Mouse (Mus musculus) forebrain, postnatal 0 days (tissue): ENCODE data around the gene Gcc2. TPM values are rescaled to one million over a fixed set of nuclear protein-coding genes. Genes with fewer than 3 reads are reported as not detected.

ENCODE experiments used
- ATAC-seq: fragments of 200-750 bp; cut with Nextera tagmentation; 2 replicates; pipeline ENCODE4 v1.8.0; 2017; ENCODE audit warnings: mild to moderate bottlenecking, moderate library complexity
- DNase-seq: peaks from one replicate; pipeline ENCODE4 v3.0.0-alpha.2; 2015
- H3K27ac ChIP-seq: fragments of 300-500 bp; sonication (generic); 2 replicates; pipeline ENCODE4 v1.5.1; 2014; ENCODE audit warnings: low read depth, mild to moderate bottlenecking, antibody characterized with exemption, low read length, moderate library complexity, mixed read lengths
- H3K27me3 ChIP-seq: fragments of 300-500 bp; sonication (generic); 2 replicates; pipeline ENCODE4 v1.6.1; 2014; ENCODE audit warnings: mild to moderate bottlenecking, low read length, mixed read lengths; ENCODE audit not compliant: insufficient read depth
- H3K36me3 ChIP-seq: fragments of 300-500 bp; sonication (generic); 2 replicates; pipeline ENCODE4 v1.6.1; 2014; ENCODE audit warnings: mild to moderate bottlenecking, moderate library complexity; ENCODE audit not compliant: insufficient read depth
- H3K4me1 ChIP-seq: fragments of 300-500 bp; sonication (generic); 2 replicates; pipeline ENCODE4 v1.6.1; 2014; ENCODE audit warnings: antibody characterized with exemption; ENCODE audit not compliant: insufficient read depth
- H3K4me2 ChIP-seq: fragments of 300-500 bp; sonication (generic); 2 replicates; pipeline ENCODE4 v1.6.1; 2014; ENCODE audit warnings: low read depth, mild to moderate bottlenecking, moderate library complexity
- H3K4me3 ChIP-seq: fragments of 300-500 bp; sonication (generic); 2 replicates; pipeline ENCODE4 v1.5.1; 2014; ENCODE audit warnings: low read depth, low read length, mixed read lengths
- H3K9ac ChIP-seq: fragments of 300-500 bp; sonication (generic); 2 replicates; pipeline ENCODE4 v1.6.1; 2014; ENCODE audit warnings: mild to moderate bottlenecking
- H3K9me3 ChIP-seq: fragments of 300-500 bp; sonication (generic); 2 replicates; pipeline ENCODE4 v1.6.1; 2016; ENCODE audit warnings: low read length
- CTCF ChIP-seq: sonication (generic); IDR thresholded peaks from 2 replicates; pipeline ENCODE4 v1.5.1; 2016; ENCODE audit warnings: antibody characterized with exemption, control low read depth, low read depth
- WGBS: fragments of 180-500 bp; shearing (Covaris S2); extraction: QIAGEN DNeasy Blood & Tissue Kit; methylation state at CpG from one replicate; pipeline ENCODE4 v1.1.7; 2014; 5-methylcytosine and 5-hydroxymethylcytosine counted together
- polyA plus RNA-seq: library from polyadenylated mRNA; unstranded; fragments of >200 nt; fragmentation: Nextera tagmentation; extraction: Ambion mirVana; gene quantifications from 2 replicates; pipeline ENCODE4 v1.2.1, GENCODE M21; 2015
- total RNA-seq: library from RNA; depleted of rRNA; stranded (reverse); fragments of >200 nt; gene quantifications from 2 replicates; pipeline ENCODE4 v1.2.3, GENCODE M21; 2014; rRNA removed

Gcc2 gene
- total and polyA plus RNA-seq, 2 experiments from 2014 or later = 36.7 to 96.5 TPM

DNA sequence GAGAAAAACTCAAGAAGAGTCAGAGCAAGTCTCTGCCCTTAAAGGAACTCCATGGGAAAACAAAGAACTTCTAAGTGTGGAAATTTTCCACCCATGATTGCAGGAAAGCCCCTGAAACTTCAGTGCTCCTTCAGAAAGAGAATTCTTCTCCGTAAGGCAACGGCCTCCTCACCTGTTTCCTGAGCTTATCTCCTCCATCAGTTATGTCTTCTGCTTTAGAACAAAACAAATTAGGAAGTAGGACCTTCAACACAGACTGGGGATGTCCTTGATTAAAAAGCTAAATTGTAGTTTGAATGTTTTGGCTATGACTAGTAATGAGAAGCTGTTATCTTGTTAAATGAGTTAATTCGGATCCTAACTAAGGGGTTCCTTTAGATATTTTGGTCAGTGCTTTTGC lies 88.3 kb downstream of the Gcc2 start:
- H3K36me3 ChIP-seq = no peaks in the 10 kb centered on the region
- H3K9ac ChIP-seq = no peak overlapping the region
- WGBS = 95% methylated on average over 3 of the region's 3 CpGs

GRCm38 (mm10) chr10:58350600-58350999 lies 95.3 kb downstream of the Gcc2 start:
- H3K36me3 ChIP-seq = no peaks in the 10 kb centered on the region
- H3K4me1 ChIP-seq = no peaks in the 10 kb centered on the region
- H3K9me3 ChIP-seq = no peaks in the 10 kb centered on the region
- H3K9ac ChIP-seq = no peak overlapping the region
- no peaks in the 10 kb centered on the region for H3K27me3 ChIP-seq
- DNase-seq (no peak), ATAC-seq (no peak)
- no peak overlapping the region for H3K4me3 ChIP-seq
- 78% methylated on average over 3 of the region's 3 CpGs for WGBS
- H3K27ac ChIP-seq = no peak overlapping the region
- TF ChIP-seq CTCF = no peak
- H3K4me2 ChIP-seq = no peak overlapping the region

More for the DNA sequence above, 88.3 kb downstream of the Gcc2 start:
- no peaks in the 10 kb centered on the region for H3K27me3 ChIP-seq
- DNase-seq = no peak
- ATAC-seq = no peak
- TF ChIP-seq CTCF = no peak
- H3K4me2 ChIP-seq = no peak overlapping the region
- H3K27ac ChIP-seq = no peak overlapping the region
- no peaks in the 10 kb centered on the region for H3K4me1 ChIP-seq
- no peaks in the 10 kb centered on the region for H3K9me3 ChIP-seq
- H3K4me3 ChIP-seq = no peak overlapping the region

DNA sequence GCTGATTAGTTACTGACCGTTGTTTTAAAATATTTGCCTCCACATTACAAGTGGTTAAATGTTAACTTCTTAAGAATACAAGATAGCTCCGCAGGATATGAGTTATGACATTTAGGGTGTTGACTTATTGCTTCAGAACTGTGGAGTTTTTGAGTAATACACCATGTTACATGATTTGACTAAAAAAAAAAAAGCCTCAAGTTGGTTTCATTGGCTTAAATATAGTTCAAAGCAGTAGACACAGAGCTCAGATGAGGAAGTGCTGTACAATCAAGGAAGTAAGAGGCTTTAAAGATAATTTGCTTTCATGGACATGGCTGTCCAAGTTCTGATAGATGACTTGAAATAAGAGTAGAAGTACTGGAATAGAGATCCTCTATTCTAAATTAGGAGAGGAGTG lies 96.4 kb downstream of the Gcc2 start:
- Histone ChIP-seq H3K4me2 (no peak overlapping the region), H3K4me1 (no peaks in the 10 kb centered on the region), H3K4me3 (no peak overlapping the region), H3K9ac (no peak overlapping the region), H3K27ac (no peak overlapping the region), H3K36me3 (no peaks in the 10 kb centered on the region), H3K9me3 (no peaks in the 10 kb centered on the region), H3K27me3 (no peaks in the 10 kb centered on the region)
- WGBS = 95% methylated on average over 2 of the region's 2 CpGs
- no peak for TF ChIP-seq CTCF
- ATAC-seq = no peak
- no peak for DNase-seq

DNA sequence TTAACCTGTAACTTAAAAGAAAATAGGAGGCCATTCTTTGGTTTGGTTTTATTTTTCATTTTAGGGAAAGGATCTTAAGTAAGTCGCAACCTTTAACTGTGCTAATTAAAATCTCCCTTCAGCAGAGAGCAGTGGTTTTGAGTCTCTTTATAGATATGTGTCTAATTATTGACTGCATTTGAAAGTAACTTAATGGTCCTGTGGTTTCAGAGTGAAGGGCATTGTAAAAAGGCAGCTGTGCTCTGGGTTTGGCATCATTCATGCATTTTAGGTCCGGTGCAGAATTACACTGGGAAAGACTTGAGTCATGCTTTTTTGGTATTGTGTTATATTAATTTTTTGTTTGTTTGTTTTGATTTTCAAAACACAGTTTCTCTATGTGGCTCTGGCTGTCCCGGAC lies 97.1 kb downstream of the Gcc2 start:
- ATAC-seq (no peak), DNase-seq (no peak)
- H3K9ac ChIP-seq = no peak overlapping the region
- TF ChIP-seq CTCF = no peak
- H3K9me3 ChIP-seq = no peaks in the 10 kb centered on the region
- H3K27ac ChIP-seq = no peak overlapping the region
- no peak overlapping the region for H3K4me2 ChIP-seq
- H3K36me3 ChIP-seq = no peaks in the 10 kb centered on the region
- H3K4me3 ChIP-seq = no peak overlapping the region
- no peaks in the 10 kb centered on the region for H3K27me3 ChIP-seq
- WGBS = 39% methylated on average over 3 of the region's 3 CpGs
- H3K4me1 ChIP-seq = no peaks in the 10 kb centered on the region

GRCm38 (mm10) chr10:58354561-58354960 lies 99.3 kb downstream of the Gcc2 start:
- ATAC-seq = peak; percentile 12; the same call in 1 of the 2 replicates
- no peak overlapping the region for H3K27ac ChIP-seq

More at GRCm38 (mm10) chr10:58354561-58354960, 99.3 kb downstream of the Gcc2 start:
- 32% methylated on average over 3 of the region's 3 CpGs for WGBS
- Histone ChIP-seq H3K9me3 (no peaks in the 10 kb centered on the region), H3K4me1 (no peaks in the 10 kb centered on the region), H3K27me3 (no peaks in the 10 kb centered on the region), H3K4me2 (no peak overlapping the region), H3K4me3 (no peak overlapping the region), H3K36me3 (no peaks in the 10 kb centered on the region), H3K9ac (no peak overlapping the region)
- DNase-seq = no peak
- no peak for TF ChIP-seq CTCF

Other genes with a start within 250 kb of the Gcc2 start
- gene AW822073, start 30.6 kb upstream of the Gcc2 start, total RNA-seq = not detected in 2 replicates
- not detected in 2 replicates for gene AW822073, start 30.6 kb upstream of the Gcc2 start, polyA plus RNA-seq
- 0.76 TPM in 1 of 2 replicates, not detected in the other for gene Duxf3, start 22.8 kb upstream of the Gcc2 start, total RNA-seq
- not detected in 2 replicates for gene Duxf3, start 22.8 kb upstream of the Gcc2 start, polyA plus RNA-seq
- gene Gm4981, start 18.8 kb upstream of the Gcc2 start, total RNA-seq = not detected in 2 replicates
- not detected in 2 replicates for gene Gm4981, start 18.8 kb upstream of the Gcc2 start, polyA plus RNA-seq
- gene Lims1, start 68.0 kb downstream of the Gcc2 start, total RNA-seq = 38.5 and 43.6 TPM in 2 replicates
- 39.1 and 51.7 TPM in 2 replicates for gene Lims1, start 68.0 kb downstream of the Gcc2 start, polyA plus RNA-seq
- 51.6 and 65.4 TPM in 2 replicates for gene Ranbp2, start 191.4 kb downstream of the Gcc2 start, total RNA-seq
- 7.1 and 10.9 TPM in 2 replicates for gene Ranbp2, start 191.4 kb downstream of the Gcc2 start, polyA plus RNA-seq
- gene Ccdc138, start 242.5 kb downstream of the Gcc2 start, total RNA-seq = 7.8 and 7.9 TPM in 2 replicates
- gene Ccdc138, start 242.5 kb downstream of the Gcc2 start, polyA plus RNA-seq = 4.9 and 9.4 TPM in 2 replicates